Mouse (Mus musculus): ENCODE results near the gene St3gal6.

Gene St3gal6

DNA sequence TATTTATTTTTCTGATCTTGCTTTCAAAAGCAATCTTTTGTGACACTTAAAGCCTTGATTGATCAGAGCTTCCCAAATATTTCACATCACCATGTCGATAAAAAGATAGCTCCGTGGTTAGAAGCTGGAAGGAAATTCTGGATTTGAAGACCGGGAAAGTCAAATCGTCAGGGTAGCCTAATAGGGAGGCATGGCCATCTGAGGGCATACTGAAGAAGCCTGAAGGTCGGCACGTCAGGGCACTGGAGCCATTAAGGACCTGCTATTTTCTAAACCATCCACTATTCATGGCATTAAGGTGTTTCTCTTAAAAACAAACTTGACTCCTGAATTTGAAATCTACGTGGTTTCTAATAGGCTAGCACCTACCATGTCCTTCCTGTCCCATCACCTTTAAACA is 2.1 kb downstream of the St3gal6 start:
- no peak for ATAC-seq (ENCODE audit: insufficient number of reproducible peaks, low FRiP score, low TSS enrichment)

DNA sequence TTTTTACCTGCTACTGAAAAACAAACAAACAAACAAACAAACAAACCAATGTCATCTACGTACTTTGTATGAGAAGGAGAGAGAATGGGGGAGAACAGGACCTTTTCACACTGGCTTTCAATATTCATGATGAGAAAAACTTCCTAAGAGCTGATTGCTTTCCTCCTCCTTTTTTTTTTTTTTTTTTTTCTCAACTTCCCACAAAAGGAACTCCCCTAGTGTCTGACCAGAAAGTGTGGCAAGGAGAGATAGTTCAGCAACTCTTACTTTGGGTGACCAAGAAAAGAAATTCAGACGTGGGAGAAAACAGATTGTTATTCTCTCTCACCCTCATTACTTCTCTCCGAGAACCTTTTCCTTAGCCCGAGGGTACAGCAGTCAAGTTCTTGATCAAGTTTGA is 2.9 kb downstream of the St3gal6 start:
- ATAC-seq (ENCODE audit: insufficient number of reproducible peaks, low FRiP score, low TSS enrichment): no peak

DNA sequence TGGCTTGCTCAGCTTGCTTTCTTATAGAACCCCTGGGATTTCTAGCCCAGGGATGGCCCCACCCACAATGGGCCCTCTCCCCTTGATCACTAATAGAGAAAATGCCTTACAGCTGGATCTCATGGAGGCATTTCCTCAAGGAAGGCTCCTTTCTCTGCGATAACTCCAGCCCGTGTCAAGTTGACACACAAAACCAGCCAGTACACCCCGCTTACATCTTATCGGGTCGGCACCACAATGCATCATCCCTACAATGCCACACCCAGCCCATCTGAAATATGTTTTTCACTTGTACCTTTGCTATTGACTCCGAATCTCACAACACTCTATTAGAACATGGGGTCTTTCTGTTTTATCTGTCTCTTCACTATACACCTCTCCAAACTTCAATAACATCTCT is 3.6 kb downstream of the St3gal6 start:
- no peak for ATAC-seq (ENCODE audit: insufficient number of reproducible peaks, low FRiP score, low TSS enrichment)

DNA sequence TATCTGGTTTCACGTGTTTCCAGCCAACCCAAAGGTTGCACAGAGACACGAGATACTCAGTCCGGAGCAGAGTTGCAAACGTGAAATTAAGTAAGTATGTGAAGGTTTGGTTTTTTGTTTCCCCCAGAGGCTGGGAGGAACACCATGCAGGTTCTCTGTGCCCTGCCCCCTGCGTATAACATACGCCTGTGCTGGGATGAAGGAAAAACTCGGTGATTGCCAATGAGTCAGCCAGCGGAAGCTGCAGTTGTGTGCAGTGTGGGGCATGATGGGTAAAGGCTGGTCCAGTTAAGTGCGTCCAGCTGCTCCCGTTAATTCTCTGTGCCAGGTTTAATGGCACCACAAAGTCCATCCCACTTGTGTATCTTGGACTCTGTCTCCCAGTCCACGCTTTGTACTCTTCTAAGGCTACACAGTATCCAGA is 4.4 kb downstream of the St3gal6 start:
- ATAC-seq (ENCODE audit: insufficient number of reproducible peaks, low FRiP score, low TSS enrichment): no peak

DNA sequence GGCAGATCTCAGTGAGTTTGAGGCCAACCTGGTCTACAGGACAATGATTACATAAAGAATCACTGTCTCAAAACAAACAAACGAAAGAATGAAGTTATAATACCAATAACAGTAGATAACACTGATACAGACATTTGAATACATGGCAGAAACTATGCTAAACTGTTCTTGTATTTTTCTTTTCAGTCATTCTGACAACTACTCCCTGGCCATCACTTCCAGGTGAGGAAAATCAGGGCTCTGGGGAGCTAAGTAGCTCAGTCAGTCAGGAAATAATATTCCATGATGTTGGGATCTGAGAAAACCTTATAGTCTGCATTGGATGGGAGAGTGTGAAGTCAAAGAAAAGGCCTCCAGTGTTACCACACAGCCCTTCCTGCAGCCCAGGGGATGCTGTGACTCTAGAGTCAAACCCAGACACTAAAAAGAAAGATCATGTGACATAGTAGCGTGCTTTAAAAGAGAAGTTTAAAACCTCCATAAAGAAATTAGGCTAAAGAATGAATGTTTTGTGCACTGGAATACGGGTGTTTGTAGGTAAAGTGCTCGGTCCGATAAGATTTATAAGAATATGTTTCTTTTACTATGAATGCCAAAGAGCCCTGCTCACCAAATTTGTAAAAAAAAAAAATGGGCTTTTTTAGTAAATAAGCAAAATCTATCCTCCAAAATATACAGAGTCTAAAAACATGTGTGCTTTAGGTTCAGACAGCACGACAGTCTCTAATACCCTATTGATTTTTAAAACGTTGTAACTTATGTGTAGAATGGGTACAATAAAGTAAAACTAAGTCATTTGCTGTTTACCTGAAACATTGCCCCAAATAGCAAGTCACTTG is 6.9 kb downstream of the St3gal6 start:
- ATAC-seq (ENCODE audit: insufficient number of reproducible peaks, low FRiP score, low TSS enrichment): no peak

DNA sequence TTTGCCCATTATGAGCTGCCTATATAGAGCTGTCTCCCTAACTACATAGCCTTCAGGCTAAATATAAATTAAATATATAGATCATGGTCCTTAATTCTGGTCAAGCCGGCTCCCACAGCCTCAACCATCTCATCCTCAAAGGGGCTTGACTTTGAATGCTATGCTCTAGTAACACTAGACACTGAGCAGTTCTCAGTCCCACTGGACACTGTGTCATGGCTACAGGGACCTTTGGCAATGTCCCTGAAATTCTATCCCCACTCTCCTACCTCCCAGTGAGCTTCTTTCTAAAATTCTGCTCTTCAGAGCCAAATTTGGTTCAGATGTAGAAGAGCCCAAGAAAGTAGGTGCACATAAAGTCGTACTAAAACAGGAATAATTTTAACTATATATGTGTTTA is 7.9 kb downstream of the St3gal6 start:
- no peak for ATAC-seq (ENCODE audit: insufficient number of reproducible peaks, low FRiP score, low TSS enrichment)

DNA sequence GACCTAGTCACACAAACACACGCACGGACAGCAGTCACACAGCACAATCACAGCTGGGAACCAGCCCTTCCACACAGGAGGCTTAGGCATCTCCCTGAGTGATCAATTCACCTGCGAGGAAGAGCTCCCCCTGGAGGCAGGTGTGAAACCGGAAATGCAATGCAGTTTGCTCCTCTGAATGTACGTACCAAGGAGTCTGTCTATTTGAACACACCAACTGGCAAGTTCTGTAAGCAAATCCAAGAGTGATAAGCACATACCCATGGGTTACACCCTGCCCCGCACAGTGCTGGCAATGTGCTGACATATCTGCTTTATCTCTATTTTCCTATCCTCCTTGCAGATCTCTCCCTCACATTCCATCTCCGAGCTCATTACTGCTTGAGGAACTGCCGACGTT is 9.5 kb downstream of the St3gal6 start:
- ATAC-seq (ENCODE audit: insufficient number of reproducible peaks, low FRiP score, low TSS enrichment): no peak

DNA sequence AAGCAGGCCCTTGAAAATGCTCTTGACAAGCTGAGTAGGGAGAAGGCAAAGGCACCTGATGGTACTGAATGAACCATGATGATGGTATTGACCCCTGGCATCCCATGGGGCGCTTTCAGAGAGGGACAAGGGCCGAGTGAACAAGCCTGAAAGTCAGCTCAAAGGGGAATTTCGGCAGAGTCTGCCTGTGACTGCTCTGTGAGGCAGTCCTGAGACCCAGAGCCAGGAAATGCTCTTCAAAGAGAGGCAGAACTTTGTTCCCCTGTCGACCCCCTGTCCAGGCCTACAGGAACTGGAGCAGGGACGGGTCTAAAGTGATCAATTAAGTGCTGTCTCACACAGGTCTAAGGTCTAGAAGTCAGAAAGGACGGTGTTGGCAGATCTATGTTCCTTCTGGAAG is 10.3 kb downstream of the St3gal6 start:
- ATAC-seq (ENCODE audit: insufficient number of reproducible peaks, low FRiP score, low TSS enrichment): no peak

DNA sequence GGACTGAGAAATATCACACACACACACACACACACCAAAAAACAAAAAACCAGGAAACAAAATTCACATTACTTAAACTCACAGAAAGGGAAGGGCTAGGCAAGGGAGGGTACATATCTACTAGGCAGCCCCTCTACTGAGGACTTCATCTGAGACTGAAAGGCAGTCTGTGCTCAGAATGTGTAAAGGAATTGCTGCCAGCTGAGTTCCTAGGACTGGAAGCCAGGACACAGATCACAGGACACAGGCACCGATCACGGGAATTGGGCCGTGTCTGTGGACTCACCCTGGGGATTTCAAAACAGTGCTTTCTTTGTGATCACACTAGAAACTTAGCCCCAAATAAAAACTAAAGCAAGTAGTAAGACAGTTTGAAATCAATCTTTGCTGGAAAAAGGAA is 11.2 kb downstream of the St3gal6 start:
- ATAC-seq (ENCODE audit: insufficient number of reproducible peaks, low FRiP score, low TSS enrichment): no peak

DNA sequence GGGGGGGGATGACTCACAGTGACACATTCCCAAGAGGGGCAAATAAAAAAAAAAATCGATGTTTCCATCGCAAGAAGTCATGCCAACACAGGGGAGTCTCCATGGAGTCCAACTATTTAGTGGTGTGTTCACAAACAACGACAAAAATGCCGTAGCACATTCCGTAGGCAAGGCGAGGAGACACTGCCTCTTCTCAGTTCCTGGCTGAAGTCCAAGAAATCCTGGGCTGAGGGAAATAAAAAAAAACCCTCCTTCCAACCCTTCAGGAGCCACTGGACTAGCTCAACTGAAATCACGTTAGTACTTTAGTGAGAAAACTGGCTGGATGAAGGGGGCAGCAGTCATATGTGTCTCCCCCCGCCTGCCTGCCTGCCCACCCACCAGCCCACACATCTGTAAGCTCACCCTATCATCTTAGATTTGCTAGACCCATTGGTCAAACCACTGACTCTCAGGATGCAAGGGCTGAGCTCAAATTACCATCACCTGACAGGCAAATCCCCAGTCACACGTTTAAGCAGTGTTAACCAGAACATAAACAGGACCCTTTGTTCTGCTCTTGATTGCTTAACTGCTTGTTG is 11.8 kb downstream of the St3gal6 start:
- ATAC-seq (ENCODE audit: insufficient number of reproducible peaks, low FRiP score, low TSS enrichment): no peak

DNA sequence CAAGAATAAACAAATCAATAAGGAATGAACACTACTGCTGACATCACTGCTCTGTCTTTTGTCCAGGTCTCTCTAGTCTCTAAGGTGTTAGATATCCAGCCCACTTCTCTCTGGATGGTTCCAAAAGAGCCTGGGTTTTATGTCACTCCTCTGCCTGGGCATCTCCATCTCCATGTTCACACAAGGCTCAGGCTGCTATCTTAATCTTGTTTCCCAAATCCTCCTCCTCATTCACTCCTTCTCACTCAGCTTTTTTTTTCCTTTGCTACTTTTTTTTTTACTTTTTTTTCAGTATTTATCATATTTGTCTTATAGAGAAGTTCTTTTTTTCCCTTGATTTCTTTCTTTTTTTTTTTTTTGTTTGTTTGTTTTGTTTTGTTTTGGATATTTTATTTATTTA is 19.1 kb downstream of the St3gal6 start:
- ATAC-seq (ENCODE audit: insufficient number of reproducible peaks, low FRiP score, low TSS enrichment): no peak

DNA sequence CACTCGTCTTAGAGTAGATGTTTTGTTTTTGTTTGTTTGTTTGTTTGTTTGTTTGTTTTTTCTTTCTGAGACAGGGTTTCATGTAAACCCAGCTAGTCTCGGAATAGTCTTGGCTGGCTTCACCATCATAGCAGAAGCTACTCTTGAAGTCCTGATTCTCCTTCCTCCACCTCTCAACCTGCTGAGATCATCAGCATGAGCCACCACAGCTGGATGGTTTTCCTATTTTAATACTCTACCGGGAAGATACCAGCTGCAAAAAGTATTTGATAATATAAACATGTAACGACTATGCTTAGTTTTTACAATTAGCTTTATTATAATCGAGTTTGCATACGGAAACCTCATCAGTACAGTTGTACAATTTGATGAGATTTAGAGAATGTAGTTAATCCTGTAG is 21.5 kb downstream of the St3gal6 start:
- ATAC-seq (ENCODE audit: insufficient number of reproducible peaks, low FRiP score, low TSS enrichment): no peak

DNA sequence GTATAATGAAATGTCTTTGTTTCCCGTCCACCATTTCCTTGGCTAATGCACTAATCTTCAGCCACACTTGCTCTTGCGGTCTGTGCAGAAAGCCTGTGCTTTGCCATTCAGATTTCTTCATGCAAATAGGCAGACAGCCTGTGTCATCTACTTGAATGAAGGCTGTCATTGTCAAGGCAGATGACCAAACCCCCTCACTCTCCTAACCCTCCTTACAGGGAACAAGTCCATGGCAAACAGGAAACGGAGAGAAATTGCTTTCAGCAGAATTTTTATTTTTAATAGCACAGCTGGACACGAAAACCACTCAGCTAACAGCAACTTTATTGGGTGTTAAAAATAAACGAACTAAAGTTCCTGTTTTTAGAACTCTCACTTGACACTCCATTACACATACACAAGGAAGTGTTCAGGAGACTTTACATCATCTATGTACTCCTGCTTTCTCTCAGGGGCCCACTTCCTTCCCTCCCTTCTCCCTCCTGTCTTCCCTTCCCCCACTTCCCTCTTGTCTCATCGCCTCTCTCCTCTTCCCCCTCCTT is 22.2 kb downstream of the St3gal6 start:
- no peak for ATAC-seq (ENCODE audit: insufficient number of reproducible peaks, low FRiP score, low TSS enrichment)

DNA sequence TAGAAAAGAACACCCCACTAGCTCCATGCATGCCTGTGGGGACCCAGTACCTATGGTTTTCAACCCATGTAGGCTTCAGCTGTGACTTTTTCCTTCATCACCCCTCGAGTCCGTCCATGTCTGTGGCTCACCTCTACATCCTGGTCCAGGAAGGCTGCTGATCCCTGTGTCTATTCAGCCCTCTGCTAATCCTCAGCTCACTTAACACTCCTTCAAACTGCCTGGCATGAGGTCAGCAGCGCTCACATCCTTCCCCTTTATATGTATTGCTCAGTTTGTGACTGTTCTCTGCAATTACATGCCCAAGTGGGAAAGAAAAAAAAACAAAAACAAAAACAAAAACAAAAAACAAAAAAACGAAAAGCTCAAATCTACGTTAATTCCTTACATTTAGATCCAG is 24.4 kb downstream of the St3gal6 start:
- ATAC-seq (ENCODE audit: insufficient number of reproducible peaks, low FRiP score, low TSS enrichment): no peak

DNA sequence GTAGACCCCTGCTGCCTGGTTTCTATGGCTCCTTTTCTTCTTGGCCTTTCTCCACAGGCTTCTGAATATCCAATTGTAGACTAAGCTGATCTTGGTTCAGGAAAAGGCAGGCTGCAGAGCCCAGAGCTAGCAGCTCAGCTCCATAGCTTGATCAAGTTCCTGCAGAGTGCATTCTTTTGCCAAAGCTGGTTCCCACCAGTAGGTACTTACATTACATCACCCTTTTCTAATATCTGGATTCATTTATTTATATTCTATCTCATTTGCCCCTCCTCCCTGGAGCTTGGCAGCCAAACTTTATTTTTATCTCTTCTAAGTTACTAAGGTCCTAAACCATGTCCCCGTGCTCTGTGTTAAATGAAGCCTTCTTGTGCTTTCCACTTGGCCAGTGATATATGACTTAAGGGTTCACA is 24.9 kb downstream of the St3gal6 start:
- ATAC-seq (ENCODE audit: insufficient number of reproducible peaks, low FRiP score, low TSS enrichment): no peak

DNA sequence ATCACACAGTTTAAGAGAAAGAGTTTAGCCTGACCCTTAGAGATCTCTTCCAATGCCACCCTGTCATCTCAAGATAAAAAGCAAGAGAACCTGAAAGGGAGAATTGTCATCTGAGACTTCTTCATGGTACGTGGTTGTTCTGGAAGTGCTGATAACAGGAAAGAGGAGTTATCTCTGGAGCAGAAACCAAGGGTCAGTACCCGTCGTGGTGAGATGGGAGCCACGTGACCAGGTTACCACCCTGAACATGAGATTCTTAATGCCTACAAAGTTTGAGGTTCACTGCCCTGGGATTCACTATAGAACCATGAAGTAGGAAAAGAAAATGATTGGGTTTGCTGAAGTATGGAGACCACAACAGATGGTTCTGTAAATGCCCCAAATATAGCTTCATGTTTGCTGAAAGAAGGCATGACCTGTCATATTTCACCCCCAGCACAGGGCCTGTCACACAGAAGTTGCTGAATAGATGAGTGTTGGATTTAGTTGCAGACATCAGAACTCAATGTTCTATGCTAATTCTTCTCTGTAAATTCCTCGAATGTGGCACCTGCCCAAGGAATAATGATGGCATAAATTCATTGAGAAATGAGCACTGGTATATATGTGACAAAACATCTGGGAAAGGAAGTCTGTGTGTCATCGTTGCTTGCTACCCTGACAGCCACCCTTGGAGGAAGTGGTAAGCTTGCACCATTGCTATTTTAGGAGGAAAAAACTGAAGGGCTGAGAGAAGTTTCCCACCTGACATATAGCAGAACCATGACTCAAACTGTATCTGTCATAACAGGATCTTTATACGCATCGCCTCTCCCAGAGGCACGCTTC is 25.9 kb downstream of the St3gal6 start:
- ATAC-seq (ENCODE audit: insufficient number of reproducible peaks, low FRiP score, low TSS enrichment): no peak

DNA sequence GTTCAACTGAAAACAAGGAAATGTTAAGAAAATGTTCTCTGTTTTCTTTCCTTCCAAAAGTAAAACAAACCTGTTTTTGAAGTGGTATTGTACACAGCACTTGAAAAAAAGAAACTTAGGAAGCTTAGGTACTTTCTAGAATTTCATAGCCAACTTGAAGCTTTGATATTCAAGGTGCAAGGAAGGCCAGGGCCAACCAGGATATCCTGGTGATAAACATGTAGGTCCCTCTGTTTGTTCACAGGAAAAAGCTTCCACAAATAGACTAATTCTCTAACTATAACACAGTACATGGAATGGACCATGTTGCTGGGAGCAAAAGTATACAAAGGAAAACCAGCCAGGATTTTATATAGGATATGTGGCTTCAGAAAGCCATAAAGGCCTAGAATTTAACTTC is 27.3 kb downstream of the St3gal6 start:
- ATAC-seq (ENCODE audit: insufficient number of reproducible peaks, low FRiP score, low TSS enrichment): no peak

DNA sequence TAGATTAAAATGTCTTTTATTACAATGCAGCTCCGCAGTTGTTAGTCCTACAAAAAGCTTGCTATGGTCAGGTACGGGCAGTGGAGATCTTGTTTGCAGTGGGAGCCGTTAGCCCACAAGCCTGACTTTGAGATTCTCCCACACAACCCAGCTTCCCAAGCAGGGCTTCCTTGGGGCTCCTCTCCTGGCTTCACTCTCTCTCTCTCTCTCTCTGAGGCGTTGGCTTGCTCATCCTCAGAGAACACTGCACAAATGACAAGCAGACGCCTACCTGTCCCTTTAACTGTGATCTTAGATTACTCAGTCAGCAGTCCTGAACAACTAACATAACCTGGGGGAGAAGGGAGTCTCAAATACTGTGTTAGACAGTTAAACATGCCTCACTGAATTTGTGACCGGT is 36.2 kb downstream of the St3gal6 start:
- ATAC-seq (ENCODE audit: insufficient number of reproducible peaks, low FRiP score, low TSS enrichment): no peak

DNA sequence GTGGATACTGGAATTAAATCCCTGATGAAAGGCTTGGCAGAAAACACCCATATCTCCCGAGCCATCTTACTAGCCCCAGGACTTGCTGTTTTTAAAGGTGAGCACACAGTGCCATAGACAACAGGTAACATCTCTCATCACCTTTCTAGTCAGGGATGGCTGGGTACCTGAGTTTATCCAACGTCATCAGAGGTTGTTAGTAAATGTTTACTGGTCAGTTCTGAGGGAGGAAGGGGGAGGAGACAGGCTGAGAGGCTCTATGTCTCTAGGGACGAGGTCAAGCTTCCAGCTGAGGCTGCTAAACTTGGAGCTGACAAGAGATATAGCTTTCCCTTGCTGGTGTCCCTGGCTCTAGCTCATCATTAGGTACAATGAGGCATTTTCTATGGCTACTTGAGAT is 41.7 kb downstream of the St3gal6 start:
- no peak for ATAC-seq (ENCODE audit: insufficient number of reproducible peaks, low FRiP score, low TSS enrichment)

DNA sequence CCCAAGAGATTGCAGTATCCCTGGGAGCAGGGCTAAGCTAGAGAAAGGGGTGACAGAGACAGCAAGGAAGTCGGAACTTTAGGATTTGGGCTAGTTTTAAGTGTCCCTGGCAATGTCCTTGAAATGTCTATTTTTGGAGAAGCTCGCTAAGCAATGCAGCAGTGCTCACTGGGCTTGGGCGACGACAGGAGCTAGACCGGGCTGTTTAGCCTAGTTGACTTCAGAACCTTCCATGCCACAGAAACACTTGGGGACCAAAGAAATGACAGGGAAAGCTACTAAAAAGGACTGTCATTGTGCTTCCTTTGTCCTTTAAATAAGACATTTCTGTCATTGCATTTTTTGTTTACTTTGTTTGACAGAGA is 42.2 kb downstream of the St3gal6 start:
- ATAC-seq (ENCODE audit: insufficient number of reproducible peaks, low FRiP score, low TSS enrichment): no peak

DNA sequence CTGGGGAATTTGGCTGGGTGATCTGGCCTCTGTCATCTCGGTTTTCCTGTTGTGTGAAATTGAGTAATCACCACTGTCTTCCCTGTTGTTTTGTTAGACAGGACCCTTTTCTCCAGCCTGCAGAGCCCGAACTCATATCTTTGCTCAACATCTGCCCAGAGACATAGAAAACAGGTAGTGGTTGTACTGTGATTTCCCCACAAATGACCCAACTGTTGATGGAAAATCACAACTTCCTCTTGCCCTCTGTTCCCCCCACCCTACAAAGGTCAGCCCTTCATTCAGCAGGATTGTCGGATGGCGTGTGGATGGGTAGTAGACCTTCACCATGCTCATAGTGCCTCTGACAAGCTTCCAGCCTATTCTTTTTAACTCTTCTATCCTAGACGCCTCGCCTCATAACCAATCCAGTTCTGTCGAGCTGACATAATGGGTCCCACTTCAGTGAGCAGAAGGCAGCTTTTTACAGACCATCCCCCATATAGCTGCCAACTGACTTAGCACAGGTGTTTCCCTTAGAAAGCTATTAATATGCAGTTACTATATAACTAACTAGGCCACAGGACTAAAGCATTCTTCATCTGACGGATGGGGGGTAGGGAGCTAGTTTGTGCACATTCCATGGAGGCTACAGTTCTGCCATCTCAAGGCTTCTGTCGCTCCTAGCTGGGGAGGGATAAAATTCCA is 42.7 kb downstream of the St3gal6 start:
- ATAC-seq (ENCODE audit: insufficient number of reproducible peaks, low FRiP score, low TSS enrichment): no peak
